Mouse (Mus musculus) liver, adult 2 months (tissue): ENCODE data around the gene Arhgef1.

Source experiments
- CTCF ChIP-seq: fragments of 200-500 bp; IDR thresholded peaks from 2 replicates; pipeline ENCODE4 v1.5.1; 2011; ENCODE audit warnings: low read depth, low read length, control low read depth
- POLR2A ChIP-seq: fragments of 200-500 bp; IDR thresholded peaks from 2 replicates; pipeline ENCODE4 v1.6.1; 2011; ENCODE audit warnings: low read length, control low read depth; ENCODE audit not compliant: insufficient read depth; ENCODE audit errors: extremely low read depth

DNA sequence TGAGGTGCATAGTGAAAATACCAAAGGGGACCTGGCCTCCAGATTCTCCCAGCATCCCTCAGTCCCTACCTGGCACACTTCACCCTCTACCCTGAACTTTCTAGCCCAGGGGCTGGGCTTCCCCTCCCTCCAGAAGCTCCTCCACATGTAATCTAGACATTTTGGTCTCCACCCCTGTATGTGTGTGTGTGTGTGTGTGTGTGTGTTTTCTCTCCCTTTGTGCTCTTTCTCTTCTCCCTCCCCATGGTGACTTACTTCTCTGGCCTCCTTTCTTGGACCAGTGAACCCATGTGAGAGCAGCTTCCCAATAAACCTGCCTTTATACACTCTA, 49.5 kb upstream of the Arhgef1 start:
- TF ChIP-seq CTCF = no peak
- TF ChIP-seq POLR2A = no peak
